Mouse (Mus musculus): ENCODE results near the gene Olfr975. TPM values are rescaled to one million over a fixed set of nuclear protein-coding genes. Genes with fewer than 3 reads are reported as not detected.

The Olfr975 gene
- polyA plus RNA-seq, 1 experiment from 2014 or later: not detected

Other genes with a start within 250 kb of the Olfr975 start
- gene Olfr149, start 244.9 kb downstream of the Olfr975 start, polyA plus RNA-seq (2015; fragmentation: Nextera tagmentation; extraction: Ambion mirVana): not detected in 2 replicates
- not detected in 2 replicates for gene Olfr965, start 240.7 kb downstream of the Olfr975 start, polyA plus RNA-seq (2015; fragmentation: Nextera tagmentation; extraction: Ambion mirVana)
- gene Olfr150, start 221.1 kb downstream of the Olfr975 start, polyA plus RNA-seq (2015; fragmentation: Nextera tagmentation; extraction: Ambion mirVana): not detected in 2 replicates
- gene Olfr967, start 205.8 kb downstream of the Olfr975 start, polyA plus RNA-seq (2015; fragmentation: Nextera tagmentation; extraction: Ambion mirVana): not detected in 2 replicates
- gene Olfr968, start 168.8 kb downstream of the Olfr975 start, polyA plus RNA-seq (2015; fragmentation: Nextera tagmentation; extraction: Ambion mirVana): not detected in 2 replicates
- gene Olfr969, start 161.1 kb downstream of the Olfr975 start, polyA plus RNA-seq (2015; fragmentation: Nextera tagmentation; extraction: Ambion mirVana): not detected in 2 replicates
- gene Olfr970, start 143.2 kb downstream of the Olfr975 start, polyA plus RNA-seq (2015; fragmentation: Nextera tagmentation; extraction: Ambion mirVana): not detected in 2 replicates
- not detected in 2 replicates for gene Olfr971, start 115.2 kb downstream of the Olfr975 start, polyA plus RNA-seq (2015; fragmentation: Nextera tagmentation; extraction: Ambion mirVana)
- not detected in 2 replicates for gene Olfr972, start 85.6 kb downstream of the Olfr975 start, polyA plus RNA-seq (2015; fragmentation: Nextera tagmentation; extraction: Ambion mirVana)
- gene Olfr229, start 44.7 kb downstream of the Olfr975 start, polyA plus RNA-seq (2015; fragmentation: Nextera tagmentation; extraction: Ambion mirVana): not detected in 2 replicates
- gene Olfr974, start 14.5 kb downstream of the Olfr975 start, polyA plus RNA-seq (2015; fragmentation: Nextera tagmentation; extraction: Ambion mirVana): not detected in 2 replicates
- gene Olfr976, start 9.1 kb upstream of the Olfr975 start, polyA plus RNA-seq (2015; fragmentation: Nextera tagmentation; extraction: Ambion mirVana): not detected in 2 replicates
- not detected in 2 replicates for gene Olfr978, start 40.1 kb upstream of the Olfr975 start, polyA plus RNA-seq (2015; fragmentation: Nextera tagmentation; extraction: Ambion mirVana)
- gene Olfr979, start 51.4 kb upstream of the Olfr975 start, polyA plus RNA-seq (2015; fragmentation: Nextera tagmentation; extraction: Ambion mirVana): not detected in 2 replicates
- gene Olfr980, start 57.5 kb upstream of the Olfr975 start, polyA plus RNA-seq (2015; fragmentation: Nextera tagmentation; extraction: Ambion mirVana): not detected in 2 replicates
- not detected in 2 replicates for gene Olfr981, start 69.4 kb upstream of the Olfr975 start, polyA plus RNA-seq (2015; fragmentation: Nextera tagmentation; extraction: Ambion mirVana)
- not detected in 2 replicates for gene Olfr982, start 121.8 kb upstream of the Olfr975 start, polyA plus RNA-seq (2015; fragmentation: Nextera tagmentation; extraction: Ambion mirVana)
- gene Olfr983, start 141.5 kb upstream of the Olfr975 start, polyA plus RNA-seq (2015; fragmentation: Nextera tagmentation; extraction: Ambion mirVana): not detected in 2 replicates
- gene Olfr984, start 162.2 kb upstream of the Olfr975 start, polyA plus RNA-seq (2015; fragmentation: Nextera tagmentation; extraction: Ambion mirVana): not detected in 2 replicates
- not detected in 2 replicates for gene Olfr985, start 178.1 kb upstream of the Olfr975 start, polyA plus RNA-seq (2015; fragmentation: Nextera tagmentation; extraction: Ambion mirVana)
- gene Tmem225, start 196.1 kb upstream of the Olfr975 start, polyA plus RNA-seq (2015; fragmentation: Nextera tagmentation; extraction: Ambion mirVana): not detected in 2 replicates
- gene Olfr986, start 228.9 kb upstream of the Olfr975 start, polyA plus RNA-seq (2015; fragmentation: Nextera tagmentation; extraction: Ambion mirVana): 0.19 TPM in 1 of 2 replicates, not detected in the other
- 8.2 and 9.2 TPM in 2 replicates for gene Zfp202, start 240.3 kb upstream of the Olfr975 start, polyA plus RNA-seq (2015; fragmentation: Nextera tagmentation; extraction: Ambion mirVana)

Measured in neural tube, embryonic 13.5 days (tissue).